Mouse (Mus musculus) brown adipose tissue, adult 24 weeks (tissue): ENCODE data around the gene Sim2. TPM values are rescaled to one million over a fixed set of nuclear protein-coding genes. Genes with fewer than 3 reads are reported as not detected.

ENCODE experiments used
- H3K27ac ChIP-seq: fragments of 200-500 bp; replicated peaks from 2 replicates; pipeline ENCODE4 v1.5.1; 2012; ENCODE audit warnings: low read depth, mild to moderate bottlenecking, low read length
- H3K4me1 ChIP-seq: fragments of 200-500 bp; 2 replicates; pipeline ENCODE4 v1.6.1; 2012; ENCODE audit warnings: low read length, mixed read lengths; ENCODE audit not compliant: control insufficient read depth, insufficient read depth, insufficient read length
- H3K4me3 ChIP-seq: fragments of 200-500 bp; 2 replicates; pipeline ENCODE4 v1.5.1; 2012; ENCODE audit warnings: low read depth, mild to moderate bottlenecking, low read length, moderate library complexity; ENCODE audit not compliant: insufficient read depth
- polyA plus RNA-seq: library from polyadenylated mRNA; stranded (reverse); fragments of >200 nt; gene quantifications from 2 replicates; pipeline ENCODE4 v1.2.4, GENCODE M21; 2012; ENCODE audit not compliant: missing spikeins, insufficient read depth, insufficient read length

Sim2 gene
- polyA plus RNA-seq, 1 experiment = 0.52 TPM

- Histone ChIP-seq H3K27ac (no peak overlapping the region), H3K4me1 (no peaks in the 10 kb centered on the region), H3K4me3 (no peak overlapping the region)
These were observed 18.0 kb upstream of the Sim2 start for GRCm38 (mm10) chr16:94066771-94067170.

- Histone ChIP-seq H3K4me3 (no peak overlapping the region), H3K27ac (no peak overlapping the region)
These were observed 17.5 kb upstream of the Sim2 start for GRCm38 (mm10) chr16:94067280-94067679.

GRCm38 (mm10) chr16:94069061-94069460 lies 15.7 kb upstream of the Sim2 start:
- Histone ChIP-seq H3K27ac (no peak overlapping the region), H3K4me3 (no peak overlapping the region), H3K4me1 (no peaks in the 10 kb centered on the region)

More at GRCm38 (mm10) chr16:94067280-94067679, 17.5 kb upstream of the Sim2 start:
- no peaks in the 10 kb centered on the region for H3K4me1 ChIP-seq

- Histone ChIP-seq H3K27ac (no peak overlapping the region), H3K4me3 (no peak overlapping the region), H3K4me1 (no peaks in the 10 kb centered on the region)
These were observed 13.8 kb upstream of the Sim2 start for GRCm38 (mm10) chr16:94070920-94071319.

- H3K4me3 ChIP-seq = no peak overlapping the region
- no peak overlapping the region for H3K27ac ChIP-seq
- H3K4me1 ChIP-seq = no peaks in the 10 kb centered on the region
These were observed 13.3 kb upstream of the Sim2 start for GRCm38 (mm10) chr16:94071468-94071867.

- no peak overlapping the region for H3K4me3 ChIP-seq
- no peak overlapping the region for H3K27ac ChIP-seq
- H3K4me1 ChIP-seq = no peaks in the 10 kb centered on the region
These were observed 9.2 kb upstream of the Sim2 start for GRCm38 (mm10) chr16:94075362-94076027.

- H3K27ac ChIP-seq = no peak overlapping the region
- H3K4me1 ChIP-seq = no peaks in the 10 kb centered on the region
- H3K4me3 ChIP-seq = no peak overlapping the region
These were observed 6.2 kb upstream of the Sim2 start for GRCm38 (mm10) chr16:94078318-94079074.

- H3K4me3 ChIP-seq = no peak overlapping the region
- H3K4me1 ChIP-seq = no peaks in the 10 kb centered on the region
These were observed 5.5 kb upstream of the Sim2 start for GRCm38 (mm10) chr16:94079075-94079855.

GRCm38 (mm10) chr16:94079856-94080555 lies 4.7 kb upstream of the Sim2 start:
- no peak overlapping the region for H3K4me3 ChIP-seq
- no peak overlapping the region for H3K27ac ChIP-seq
- H3K4me1 ChIP-seq = no peaks in the 10 kb centered on the region

More at GRCm38 (mm10) chr16:94079075-94079855, 5.5 kb upstream of the Sim2 start:
- H3K27ac ChIP-seq = no peak overlapping the region

GRCm38 (mm10) chr16:94081596-94081995 lies 3.1 kb upstream of the Sim2 start:
- no peak overlapping the region for H3K27ac ChIP-seq
- peaks cover 3% of the 10 kb centered on the region; the same call in 1 of the 2 replicates for H3K4me1 ChIP-seq
- no peak overlapping the region for H3K4me3 ChIP-seq

- Histone ChIP-seq H3K4me3 (no peak overlapping the region), H3K27ac (no peak overlapping the region), H3K4me1 (peaks cover 3% of the 10 kb centered on the region; the same call in 1 of the 2 replicates)
These were observed 2.6 kb upstream of the Sim2 start for GRCm38 (mm10) chr16:94081996-94082708.

GRCm38 (mm10) chr16:94082960-94083847 lies 1.5 kb upstream of the Sim2 start:
- Histone ChIP-seq H3K4me1 (peaks cover 3% of the 10 kb centered on the region; the same call in 1 of the 2 replicates), H3K4me3 (no peak overlapping the region), H3K27ac (no peak overlapping the region)

- Histone ChIP-seq H3K27ac (no peak overlapping the region), H3K4me1 (peaks cover 3% of the 10 kb centered on the region; the same call in 1 of the 2 replicates), H3K4me3 (0 out of 2 replicates have a peak overlapping the region, but pooled peaks have one; percentile 57)
These were observed 744 bp upstream of the Sim2 start for GRCm38 (mm10) chr16:94083848-94084525.
